Mouse (Mus musculus) small intestine, adult 2 months (tissue): ENCODE measurements around the gene Fli1.

ENCODE experiments used
- CTCF ChIP-seq: fragments of 200-500 bp; IDR thresholded peaks from 2 replicates; pipeline ENCODE4 v1.5.1; 2012; ENCODE audit warnings: low read depth, mild to moderate bottlenecking, control low read depth, inconsistent platforms, low read length, moderate library complexity, mixed read lengths; ENCODE audit not compliant: insufficient replicate concordance, insufficient read length; ENCODE audit errors: extremely low read depth
- POLR2A ChIP-seq: fragments of 200-500 bp; IDR thresholded peaks from 2 replicates; pipeline ENCODE4 v1.6.1; 2012; ENCODE audit warnings: low read depth, mild to moderate bottlenecking, control low read depth, inconsistent platforms, low read length, moderate library complexity

DNA sequence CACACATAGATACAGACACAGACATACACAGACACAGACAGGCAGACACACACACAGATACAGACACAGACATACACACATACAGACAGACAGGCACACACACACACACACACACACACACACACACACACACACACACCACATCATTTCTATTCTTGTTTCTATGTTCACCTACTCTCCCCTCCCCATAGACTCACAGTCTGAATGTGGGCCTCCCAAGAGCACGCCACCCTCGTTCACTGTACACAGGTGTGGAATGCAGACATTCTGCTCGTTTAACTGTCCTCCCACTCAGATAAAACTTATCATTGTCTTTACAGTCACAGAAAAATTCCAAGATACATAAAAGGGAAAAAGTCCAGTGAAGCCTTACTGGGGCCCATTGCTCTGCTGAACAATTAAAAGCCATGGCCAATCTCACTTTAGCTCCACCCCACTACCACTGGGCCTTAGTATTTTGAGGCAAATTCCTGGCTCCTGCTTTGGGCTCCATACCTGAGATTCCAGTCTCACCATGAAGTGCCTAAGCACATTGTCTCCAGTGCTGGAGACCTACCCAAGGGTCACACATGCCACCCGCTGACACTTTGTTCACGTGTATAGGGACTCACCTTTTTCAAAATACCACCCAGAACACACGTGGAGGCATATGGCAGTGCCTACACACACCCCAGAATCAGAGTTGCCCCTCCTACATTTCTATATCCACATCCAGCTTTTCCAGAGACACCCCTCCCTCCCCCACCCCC is 98.0 kb downstream of the Fli1 start:
- TF ChIP-seq CTCF = no peak
- TF ChIP-seq POLR2A = no peak
